Mouse (Mus musculus) midbrain, embryonic 14.5 days (tissue): ENCODE data around the gene Tmem135. TPM values are rescaled to one million over a fixed set of nuclear protein-coding genes. Genes with fewer than 3 reads are reported as not detected.

Source experiments
- ATAC-seq: fragments of 200-750 bp; cut with Nextera tagmentation; 2 replicates; pipeline ENCODE4 v1.8.0; 2017; ENCODE audit warnings: moderate number of reproducible peaks, moderate library complexity; ENCODE audit not compliant: low FRiP score, low TSS enrichment
- DNase-seq: peaks from one replicate; pipeline ENCODE4 v3.0.0-alpha.2; 2015
- H3K27ac ChIP-seq: fragments of 300-500 bp; sonication (generic); replicated peaks from 2 replicates; pipeline ENCODE4 v1.5.1; 2014; ENCODE audit warnings: mild to moderate bottlenecking, low read depth, low read length, moderate library complexity
- H3K27me3 ChIP-seq: fragments of 300-500 bp; sonication (generic); 2 replicates; pipeline ENCODE4 v1.6.1; 2014; ENCODE audit warnings: low read length, control low read depth, mixed read lengths; ENCODE audit not compliant: control insufficient read depth, insufficient read depth
- H3K36me3 ChIP-seq: fragments of 300-500 bp; sonication (generic); 2 replicates; pipeline ENCODE4 v1.6.1; 2014; ENCODE audit warnings: low read length, control low read depth; ENCODE audit not compliant: control insufficient read depth, insufficient read depth
- H3K4me1 ChIP-seq: fragments of 300-500 bp; sonication (generic); 2 replicates; pipeline ENCODE4 v1.6.1; 2014; ENCODE audit warnings: mild to moderate bottlenecking, antibody characterized with exemption, low read length, control low read depth; ENCODE audit not compliant: control insufficient read depth, insufficient read depth
- H3K4me2 ChIP-seq: fragments of 300-500 bp; sonication (generic); 2 replicates; pipeline ENCODE4 v1.6.1; 2014; ENCODE audit warnings: mild to moderate bottlenecking, low read length, moderate library complexity
- H3K4me3 ChIP-seq: fragments of 300-500 bp; sonication (generic); replicated peaks from 2 replicates; pipeline ENCODE4 v1.5.1; 2014; ENCODE audit warnings: low read depth, low read length
- H3K9ac ChIP-seq: fragments of 300-500 bp; sonication (generic); replicated peaks from 2 replicates; pipeline ENCODE4 v1.6.1; 2014; ENCODE audit warnings: mild to moderate bottlenecking, low read length, moderate library complexity
- H3K9me3 ChIP-seq: fragments of 300-500 bp; sonication (generic); 2 replicates; pipeline ENCODE4 v1.6.1; 2016; ENCODE audit warnings: low read length, control low read depth, mixed read lengths; ENCODE audit not compliant: control insufficient read depth
- WGBS: fragments of 180-500 bp; shearing (Covaris S2); extraction: QIAGEN DNeasy Blood & Tissue Kit; methylation state at CpG from one replicate; pipeline ENCODE4 v1.1.7; 2014; 5-methylcytosine and 5-hydroxymethylcytosine counted together
- polyA plus RNA-seq: library from polyadenylated mRNA; unstranded; fragments of >200 nt; fragmentation: Nextera tagmentation; extraction: Ambion mirVana; gene quantifications from 2 replicates; pipeline ENCODE4 v1.2.1, GENCODE M21; 2014

Tmem135 gene
- polyA plus RNA-seq, 1 experiment from 2014 or later = 26.4 TPM

DNA sequence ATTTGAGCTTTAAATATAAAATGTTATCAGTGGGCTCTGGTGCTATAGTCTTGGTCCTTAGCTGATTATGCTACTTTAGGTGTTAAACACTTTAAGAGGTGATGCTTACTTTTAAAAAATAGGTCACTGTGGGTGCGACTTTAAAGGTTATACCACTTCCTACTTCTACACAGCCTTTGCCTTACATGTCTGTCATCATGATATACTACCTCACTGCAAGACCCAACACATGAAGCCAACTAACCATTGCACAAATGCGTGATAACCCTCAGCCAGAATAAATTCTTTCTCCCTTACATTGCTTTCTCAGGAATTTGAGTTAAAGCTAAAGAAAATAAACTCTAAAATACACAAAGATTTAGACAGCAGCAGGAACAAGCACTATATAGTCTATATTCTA lies 150.7 kb downstream of the Tmem135 start:
- no peaks in the 10 kb centered on the region for H3K27me3 ChIP-seq
- DNase-seq (no peak), ATAC-seq (no peak)
- no peaks in the 10 kb centered on the region for H3K36me3 ChIP-seq
- no peaks in the 10 kb centered on the region for H3K9me3 ChIP-seq
- no peak overlapping the region for H3K27ac ChIP-seq
- H3K4me3 ChIP-seq = no peak overlapping the region
- 95% methylated on average over 2 of the region's 2 CpGs for WGBS
- no peak overlapping the region for H3K9ac ChIP-seq
- H3K4me1 ChIP-seq = no peaks in the 10 kb centered on the region
- no peak overlapping the region for H3K4me2 ChIP-seq

DNA sequence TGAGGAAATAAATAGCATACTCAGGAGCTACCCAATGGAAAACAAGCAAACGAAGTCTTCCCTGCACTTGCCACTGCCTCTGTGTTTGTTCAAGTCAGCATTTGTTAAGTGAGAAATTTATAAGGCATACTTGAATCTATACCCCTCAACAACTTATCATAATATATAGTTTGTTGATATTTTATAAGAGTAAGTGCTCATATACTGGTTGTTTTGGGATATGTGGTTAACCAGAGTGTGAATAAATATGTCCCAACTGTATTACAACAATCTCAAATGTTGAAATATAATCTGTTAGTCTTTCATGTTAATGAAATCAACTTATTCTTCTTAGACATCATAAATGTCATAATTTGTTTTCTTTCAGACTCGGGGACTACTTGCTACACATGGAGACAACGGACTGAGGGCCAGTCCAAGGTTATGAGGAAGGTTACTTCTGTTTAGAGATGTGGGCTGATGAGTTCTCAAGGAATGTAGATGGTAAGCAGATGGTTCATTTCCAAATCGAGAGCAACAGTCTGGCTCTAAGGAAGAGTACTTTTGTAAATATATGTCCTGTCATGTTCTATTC lies 152.1 kb downstream of the Tmem135 start:
- no peaks in the 10 kb centered on the region for H3K27me3 ChIP-seq
- H3K9me3 ChIP-seq = no peaks in the 10 kb centered on the region
- H3K4me3 ChIP-seq = no peak overlapping the region
- DNase-seq = no peak
- no peak overlapping the region for H3K9ac ChIP-seq
- no peak overlapping the region for H3K27ac ChIP-seq
- no peaks in the 10 kb centered on the region for H3K36me3 ChIP-seq
- no peaks in the 10 kb centered on the region for H3K4me1 ChIP-seq
- WGBS = 93% methylated on average over 4 of the region's 4 CpGs
- no peak for ATAC-seq
- no peak overlapping the region for H3K4me2 ChIP-seq

- H3K4me1 ChIP-seq = no peaks in the 10 kb centered on the region
- H3K9ac ChIP-seq = no peak overlapping the region
- no peaks in the 10 kb centered on the region for H3K9me3 ChIP-seq
- DNase-seq = no peak
- ATAC-seq = no peak
- no peak overlapping the region for H3K4me2 ChIP-seq
- no peak overlapping the region for H3K4me3 ChIP-seq
- H3K36me3 ChIP-seq = no peaks in the 10 kb centered on the region
- H3K27ac ChIP-seq = no peak overlapping the region
- WGBS = 77% methylated on average over 7 of the region's 7 CpGs
- H3K27me3 ChIP-seq = no peaks in the 10 kb centered on the region
These were observed 155.7 kb downstream of the Tmem135 start for GRCm38 (mm10) chr7:89248135-89248850.

GRCm38 (mm10) chr7:89247012-89247710 lies 156.9 kb downstream of the Tmem135 start:
- no peaks in the 10 kb centered on the region for H3K9me3 ChIP-seq
- H3K27ac ChIP-seq = no peak overlapping the region
- H3K9ac ChIP-seq = no peak overlapping the region
- no peak overlapping the region for H3K4me2 ChIP-seq
- no peak for DNase-seq
- ATAC-seq = peak; percentile 43
- H3K4me3 ChIP-seq = no peak overlapping the region
- H3K4me1 ChIP-seq = no peaks in the 10 kb centered on the region
- 93% methylated on average over 2 of the region's 2 CpGs for WGBS
- H3K27me3 ChIP-seq = no peaks in the 10 kb centered on the region
- H3K36me3 ChIP-seq = no peaks in the 10 kb centered on the region

- WGBS = 89% methylated on average over 4 of the region's 4 CpGs
- Histone ChIP-seq H3K27me3 (no peaks in the 10 kb centered on the region), H3K4me1 (no peaks in the 10 kb centered on the region), H3K36me3 (no peaks in the 10 kb centered on the region), H3K9ac (no peak overlapping the region), H3K27ac (no peak overlapping the region), H3K9me3 (no peaks in the 10 kb centered on the region), H3K4me3 (no peak overlapping the region), H3K4me2 (no peak overlapping the region)
- DNase-seq = no peak
- no peak for ATAC-seq
These were observed 161.5 kb downstream of the Tmem135 start for GRCm38 (mm10) chr7:89242565-89242964.

GRCm38 (mm10) chr7:89242143-89242542 lies 161.9 kb downstream of the Tmem135 start:
- H3K27ac ChIP-seq = no peak overlapping the region
- H3K4me3 ChIP-seq = no peak overlapping the region
- no peak for DNase-seq
- no peaks in the 10 kb centered on the region for H3K27me3 ChIP-seq
- no peaks in the 10 kb centered on the region for H3K9me3 ChIP-seq
- H3K36me3 ChIP-seq = no peaks in the 10 kb centered on the region
- 94% methylated on average over 2 of the region's 2 CpGs for WGBS
- H3K4me1 ChIP-seq = no peaks in the 10 kb centered on the region
- no peak overlapping the region for H3K9ac ChIP-seq
- no peak for ATAC-seq
- no peak overlapping the region for H3K4me2 ChIP-seq

GRCm38 (mm10) chr7:89239592-89239991 lies 164.4 kb downstream of the Tmem135 start:
- WGBS = 90% methylated on average over 4 of the region's 4 CpGs
- ATAC-seq = no peak
- Histone ChIP-seq H3K9ac (no peak overlapping the region), H3K9me3 (no peaks in the 10 kb centered on the region), H3K27me3 (no peaks in the 10 kb centered on the region), H3K4me3 (no peak overlapping the region), H3K36me3 (no peaks in the 10 kb centered on the region), H3K27ac (no peak overlapping the region), H3K4me2 (no peak overlapping the region), H3K4me1 (no peaks in the 10 kb centered on the region)
- no peak for DNase-seq

- no peak for ATAC-seq
- no peaks in the 10 kb centered on the region for H3K27me3 ChIP-seq
- H3K4me1 ChIP-seq = no peaks in the 10 kb centered on the region
- no peak overlapping the region for H3K27ac ChIP-seq
- no peak for DNase-seq
- H3K4me2 ChIP-seq = no peak overlapping the region
- H3K9ac ChIP-seq = no peak overlapping the region
- WGBS = 92% methylated on average over 2 of the region's 2 CpGs
- H3K4me3 ChIP-seq = no peak overlapping the region
- H3K36me3 ChIP-seq = no peaks in the 10 kb centered on the region
- no peaks in the 10 kb centered on the region for H3K9me3 ChIP-seq
These were observed 167.4 kb downstream of the Tmem135 start for GRCm38 (mm10) chr7:89236592-89236991.
